Mouse (Mus musculus) duodenum, adult 2 months (tissue): ENCODE measurements around the gene Itga6. TPM values are rescaled to one million over a fixed set of nuclear protein-coding genes. Genes with fewer than 3 reads are reported as not detected.

Source experiments
- polyA plus RNA-seq: library from polyadenylated mRNA; depleted of rRNA; stranded (reverse); fragments of >200 nt; gene quantifications from 2 replicates; pipeline ENCODE4 v1.2.3, GENCODE M21; 2012; ENCODE audit warnings: low replicate concordance; rRNA removed

Gene Itga6
- polyA plus RNA-seq, result 16.3 and 19.3 TPM in 2 replicates

DNA sequence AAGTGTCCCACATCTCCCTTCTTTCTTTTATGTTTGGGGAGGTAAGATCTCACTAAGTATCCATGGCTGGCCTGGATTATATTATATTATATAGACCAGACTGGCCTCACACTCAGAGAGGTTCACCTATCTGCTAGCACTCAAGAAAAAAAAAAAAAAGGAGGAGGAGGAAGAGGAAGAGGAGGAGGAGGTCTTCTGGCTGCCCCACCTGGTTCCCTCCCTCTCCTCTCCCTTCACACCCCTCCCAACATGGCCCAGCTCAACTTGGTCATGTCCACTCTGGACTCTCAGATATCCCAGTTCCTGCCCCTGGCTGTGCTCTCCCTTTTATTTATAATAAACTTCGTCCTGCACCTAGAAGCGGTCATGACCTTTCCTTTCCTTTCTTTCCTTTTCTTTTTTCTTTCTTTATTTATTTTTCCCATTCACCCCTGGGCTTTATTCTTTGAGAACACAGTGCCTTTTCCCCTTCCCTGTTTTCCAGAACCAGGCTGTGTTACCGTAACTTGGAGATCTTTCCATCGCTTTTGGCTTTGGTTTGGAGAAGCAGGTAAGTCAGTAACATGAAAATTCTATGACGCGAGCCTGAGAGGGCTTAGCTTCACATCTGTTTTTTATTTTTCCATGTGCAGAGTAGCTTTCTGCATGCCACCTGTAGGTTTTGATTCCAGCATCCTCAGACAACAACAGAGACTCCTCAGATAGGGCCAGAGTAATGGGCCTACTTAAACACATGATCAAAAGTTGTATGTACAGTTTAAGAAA is at the start of gene Itga6:
Itga6 (plus strand) TSS at position 7 of the 765 bp plus-strand sequence.

DNA sequence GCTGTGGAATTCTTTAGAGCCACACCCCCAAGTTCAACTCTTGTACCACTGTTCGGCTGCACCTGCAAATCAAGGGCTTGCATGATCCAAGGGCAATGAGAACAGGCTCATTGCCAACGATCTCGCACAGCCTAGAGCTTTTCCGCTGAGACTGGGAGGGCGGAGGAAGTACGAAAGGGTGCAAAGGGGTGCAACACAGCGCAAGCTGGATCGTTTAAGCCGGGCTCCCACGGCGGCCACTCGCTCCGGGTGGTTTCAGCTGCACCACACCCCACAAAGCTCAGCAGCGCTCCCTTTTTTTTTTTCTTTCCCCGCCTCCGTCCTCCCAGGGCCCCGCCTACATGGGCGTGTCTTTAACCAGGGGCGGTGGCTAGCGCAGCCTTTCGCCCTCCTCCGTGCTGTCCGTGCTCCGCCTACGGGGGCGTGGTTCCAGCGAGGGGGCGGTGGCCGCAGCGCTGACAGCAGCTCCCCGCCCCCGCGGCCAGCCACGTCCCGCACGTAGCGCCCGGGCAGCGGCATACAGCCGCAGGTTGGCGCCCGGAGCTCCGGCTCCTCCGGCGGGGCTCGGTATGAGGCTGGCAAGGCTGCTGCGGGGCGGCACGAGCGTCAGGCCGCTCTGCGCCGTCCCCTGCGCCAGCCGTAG is 127.5 kb downstream of the Itga6 start, which contains the start of gene Pdk1:
Pdk1 (plus strand) TSS at position 424 of the 643 bp plus-strand sequence.

Other genes starting within 250 kb of the Itga6 start
- gene Dlx1, start 217.5 kb upstream of the Itga6 start, polyA plus RNA-seq, result 0.24 and 0.74 TPM in 2 replicates
- 0.58 TPM in 2 replicates for gene Dlx2, start 198.9 kb upstream of the Itga6 start, polyA plus RNA-seq
- gene Pdk1, start 127.6 kb downstream of the Itga6 start, polyA plus RNA-seq, result 9.3 and 24.1 TPM in 2 replicates
- 0.59 and 1.1 TPM in 2 replicates for gene Rapgef4, start 235.6 kb downstream of the Itga6 start, polyA plus RNA-seq